Mouse (Mus musculus) hindbrain, embryonic 14.5 days (tissue): Measurements from ENCODE around the gene Cntnap1. TPM values are rescaled to one million over a fixed set of nuclear protein-coding genes. Genes with fewer than 3 reads are reported as not detected.
"Not testable (repeated sequence)": the region's sequence is repeated elsewhere in the genome, so short reads cannot be mapped to it uniquely, and the experiment has no call there.

ENCODE experiments used
- ATAC-seq: fragments of 200-750 bp; cut with Nextera tagmentation; 2 replicates; pipeline ENCODE4 v1.8.0; 2017; ENCODE audit warnings: moderate number of reproducible peaks, mild to moderate bottlenecking, moderate TSS enrichment, moderate library complexity; ENCODE audit not compliant: low FRiP score
- DNase-seq: peaks from one replicate; pipeline ENCODE4 v3.0.0-alpha.2; 2015; ENCODE audit warnings: low spot score
- H3K27ac ChIP-seq: fragments of 300-500 bp; sonication (generic); 2 replicates; pipeline ENCODE4 v1.5.1; 2014; ENCODE audit warnings: mild to moderate bottlenecking, moderate library complexity
- H3K27me3 ChIP-seq: fragments of 300-500 bp; sonication (generic); 2 replicates; pipeline ENCODE4 v1.6.1; 2014; ENCODE audit warnings: mild to moderate bottlenecking, low read length, mixed read lengths; ENCODE audit not compliant: control insufficient read depth, insufficient read depth
- H3K36me3 ChIP-seq: fragments of 300-500 bp; sonication (generic); replicated peaks from 2 replicates; pipeline ENCODE4 v1.6.1; 2014; ENCODE audit not compliant: control insufficient read depth, insufficient read depth
- H3K4me1 ChIP-seq: fragments of 300-500 bp; sonication (generic); replicated peaks from 2 replicates; pipeline ENCODE4 v1.6.1; 2014; ENCODE audit warnings: antibody characterized with exemption, low read length, mixed read lengths; ENCODE audit not compliant: control insufficient read depth, insufficient read depth
- H3K4me2 ChIP-seq: fragments of 300-500 bp; sonication (generic); replicated peaks from 2 replicates; pipeline ENCODE4 v1.6.1; 2014; ENCODE audit warnings: mild to moderate bottlenecking, moderate library complexity
- H3K4me3 ChIP-seq: fragments of 300-500 bp; sonication (generic); replicated peaks from 2 replicates; pipeline ENCODE4 v1.5.1; 2014; ENCODE audit warnings: mild to moderate bottlenecking, low read length
- H3K9ac ChIP-seq: fragments of 300-500 bp; sonication (generic); 2 replicates; pipeline ENCODE4 v1.6.1; 2014
- H3K9me3 ChIP-seq: fragments of 300-500 bp; sonication (generic); 2 replicates; pipeline ENCODE4 v1.6.1; 2016; ENCODE audit warnings: low read length; ENCODE audit not compliant: control insufficient read depth
- whole genome bisulfite sequencing: fragments of 180-500 bp; shearing (Covaris S2); extraction: QIAGEN DNeasy Blood & Tissue Kit; methylation state at CpG from one replicate; pipeline ENCODE4 v1.1.7; 2014; 5-methylcytosine and 5-hydroxymethylcytosine counted together
- polyA plus RNA-seq: library from polyadenylated mRNA; unstranded; fragments of >200 nt; fragmentation: Nextera tagmentation; extraction: Ambion mirVana; gene quantifications from 2 replicates; pipeline ENCODE4 v1.2.1, GENCODE M21; 2014

The Cntnap1 gene
- polyA plus RNA-seq = 6.0 and 6.5 TPM in 2 replicates

- H3K4me1 ChIP-seq = peaks cover 51% of the 10 kb centered on the region
- WGBS = under 1% methylated on average over 34 of the region's 35 CpGs
- no peaks in the 10 kb centered on the region for H3K9me3 ChIP-seq
- DNase-seq (peak; percentile 47), ATAC-seq (no peak)
- H3K36me3 ChIP-seq = peaks cover 24% of the 10 kb centered on the region
- H3K4me2 ChIP-seq = peak within 1 kb of the TSS; percentile 70
- H3K27ac ChIP-seq = peak within 1 kb of the TSS; percentile 75
- peak within 1 kb of the TSS; percentile 68 for H3K9ac ChIP-seq
- H3K4me3 ChIP-seq = peak within 1 kb of the TSS; percentile 61
- peaks cover 54% of the 10 kb centered on the region for H3K27me3 ChIP-seq
Observed at GRCm38 (mm10) chr11:101170354-101170810, at the start of gene Cntnap1. Cntnap1 (plus strand) TSS chr11:101170523.

- Histone ChIP-seq H3K36me3 (peaks cover 24% of the 10 kb centered on the region), H3K9ac (peak overlapping the region; percentile 84), H3K4me3 (peak overlapping the region; percentile 85), H3K4me2 (peak overlapping the region; percentile 94), H3K9me3 (no peaks in the 10 kb centered on the region), H3K27ac (peak overlapping the region; percentile 89), H3K4me1 (peaks cover 30% of the 10 kb centered on the region), H3K27me3 (no peaks in the 10 kb centered on the region)
- no peak for DNase-seq
- WGBS = 27% methylated on average over 19 of the region's 19 CpGs
- ATAC-seq = no peak
Observed at GRCm38 (mm10) chr11:101120545-101121188, 49.7 kb upstream of the Cntnap1 start.

GRCm38 (mm10) chr11:101124494-101124893, 45.8 kb upstream of the Cntnap1 start:
- not testable (repeated sequence) for DNase-seq, ATAC-seq, H3K9ac ChIP-seq, H3K27me3 ChIP-seq, H3K27ac ChIP-seq, H3K9me3 ChIP-seq, H3K4me3 ChIP-seq, H3K4me2 ChIP-seq
- H3K4me1 ChIP-seq = peaks cover 13% of the 10 kb centered on the region
- peaks cover 37% of the 10 kb centered on the region for H3K36me3 ChIP-seq
- WGBS = 95% methylated on average over 8 of the region's 8 CpGs

- DNase-seq, H3K9ac ChIP-seq, ATAC-seq, H3K27me3 ChIP-seq, H3K4me3 ChIP-seq, H3K9me3 ChIP-seq, H3K27ac ChIP-seq, H3K4me2 ChIP-seq: not testable (repeated sequence)
- 94% methylated on average over 4 of the region's 9 CpGs for WGBS
- H3K4me1 ChIP-seq = peaks cover 13% of the 10 kb centered on the region
- H3K36me3 ChIP-seq = peaks cover 37% of the 10 kb centered on the region
Observed at GRCm38 (mm10) chr11:101125008-101125407, 45.3 kb upstream of the Cntnap1 start.

- WGBS = 58% methylated on average over 1 of the region's 1 CpGs
- no peak for ATAC-seq
Observed at GRCm38 (mm10) chr11:101127075-101127474, 43.2 kb upstream of the Cntnap1 start.

GRCm38 (mm10) chr11:101128996-101129577, 41.2 kb upstream of the Cntnap1 start:
- H3K9ac ChIP-seq = no peak overlapping the region
- no peak for DNase-seq
- H3K4me2 ChIP-seq = no peak overlapping the region
- H3K4me1 ChIP-seq = no peaks in the 10 kb centered on the region
- no peak for ATAC-seq
- no peaks in the 10 kb centered on the region for H3K27me3 ChIP-seq
- H3K9me3 ChIP-seq = no peaks in the 10 kb centered on the region
- 79% methylated on average over 11 of the region's 11 CpGs for WGBS
- no peak overlapping the region for H3K4me3 ChIP-seq
- peaks cover 20% of the 10 kb centered on the region for H3K36me3 ChIP-seq
- H3K27ac ChIP-seq = no peak overlapping the region

More at GRCm38 (mm10) chr11:101127075-101127474, 43.2 kb upstream of the Cntnap1 start:
- Histone ChIP-seq H3K27ac (no peak overlapping the region), H3K27me3 (no peaks in the 10 kb centered on the region), H3K9ac (no peak overlapping the region), H3K4me3 (no peak overlapping the region), H3K36me3 (peaks cover 37% of the 10 kb centered on the region), H3K9me3 (no peaks in the 10 kb centered on the region), H3K4me1 (no peaks in the 10 kb centered on the region), H3K4me2 (no peak overlapping the region)
- DNase-seq = no peak

- 52% methylated on average over 18 of the region's 18 CpGs for WGBS
Observed at GRCm38 (mm10) chr11:101130056-101130756, 40.1 kb upstream of the Cntnap1 start.

GRCm38 (mm10) chr11:101131187-101131586, 39.1 kb upstream of the Cntnap1 start:
- H3K9ac ChIP-seq = no peak overlapping the region
- H3K36me3 ChIP-seq = peaks cover 8% of the 10 kb centered on the region
- DNase-seq = no peak
- no peaks in the 10 kb centered on the region for H3K4me1 ChIP-seq
- no peak overlapping the region for H3K4me2 ChIP-seq
- no peak for ATAC-seq
- H3K27me3 ChIP-seq = no peaks in the 10 kb centered on the region
- H3K4me3 ChIP-seq = no peak overlapping the region
- 91% methylated on average over 2 of the region's 2 CpGs for WGBS
- no peaks in the 10 kb centered on the region for H3K9me3 ChIP-seq
- H3K27ac ChIP-seq = no peak overlapping the region

More at GRCm38 (mm10) chr11:101130056-101130756, 40.1 kb upstream of the Cntnap1 start:
- no peaks in the 10 kb centered on the region for H3K27me3 ChIP-seq
- no peak overlapping the region for H3K4me2 ChIP-seq
- no peak overlapping the region for H3K9ac ChIP-seq
- no peaks in the 10 kb centered on the region for H3K4me1 ChIP-seq
- H3K9me3 ChIP-seq = no peaks in the 10 kb centered on the region
- no peak overlapping the region for H3K27ac ChIP-seq
- peaks cover 17% of the 10 kb centered on the region for H3K36me3 ChIP-seq
- no peak for ATAC-seq
- no peak for DNase-seq
- no peak overlapping the region for H3K4me3 ChIP-seq

GRCm38 (mm10) chr11:101131701-101132100, 38.6 kb upstream of the Cntnap1 start:
- ATAC-seq = no peak
- 92% methylated on average over 6 of the region's 6 CpGs for WGBS

More at GRCm38 (mm10) chr11:101131701-101132100, 38.6 kb upstream of the Cntnap1 start:
- H3K9me3 ChIP-seq = no peaks in the 10 kb centered on the region
- H3K4me3 ChIP-seq = no peak overlapping the region
- no peaks in the 10 kb centered on the region for H3K4me1 ChIP-seq
- H3K27me3 ChIP-seq = no peaks in the 10 kb centered on the region
- no peak overlapping the region for H3K27ac ChIP-seq
- no peak overlapping the region for H3K9ac ChIP-seq
- H3K4me2 ChIP-seq = no peak overlapping the region
- H3K36me3 ChIP-seq = peaks cover 3% of the 10 kb centered on the region
- no peak for DNase-seq
